Mouse (Mus musculus) common myeloid progenitor, adult 5-6 weeks (primary cell): ENCODE data around the gene E4f1. TPM values are rescaled to one million over a fixed set of nuclear protein-coding genes. Genes with fewer than 3 reads are reported as not detected.

Experiments
- ATAC-seq: replicated peaks from 2 replicates; pipeline ENCODE4 v1.8.0; 2016; ENCODE audit warnings: low read depth, mild to moderate bottlenecking, moderate TSS enrichment, inconsistent platforms; ENCODE audit not compliant: poor library complexity, severe bottlenecking
- total RNA-seq: library from RNA; stranded (forward); fragments of 200-1000, 187-1606 nt; gene quantifications from 2 replicates; pipeline ENCODE4 v1.2.3, GENCODE M21; 2017

The E4f1 gene
- 10.0 and 15.2 TPM in 2 replicates for total RNA-seq

DNA sequence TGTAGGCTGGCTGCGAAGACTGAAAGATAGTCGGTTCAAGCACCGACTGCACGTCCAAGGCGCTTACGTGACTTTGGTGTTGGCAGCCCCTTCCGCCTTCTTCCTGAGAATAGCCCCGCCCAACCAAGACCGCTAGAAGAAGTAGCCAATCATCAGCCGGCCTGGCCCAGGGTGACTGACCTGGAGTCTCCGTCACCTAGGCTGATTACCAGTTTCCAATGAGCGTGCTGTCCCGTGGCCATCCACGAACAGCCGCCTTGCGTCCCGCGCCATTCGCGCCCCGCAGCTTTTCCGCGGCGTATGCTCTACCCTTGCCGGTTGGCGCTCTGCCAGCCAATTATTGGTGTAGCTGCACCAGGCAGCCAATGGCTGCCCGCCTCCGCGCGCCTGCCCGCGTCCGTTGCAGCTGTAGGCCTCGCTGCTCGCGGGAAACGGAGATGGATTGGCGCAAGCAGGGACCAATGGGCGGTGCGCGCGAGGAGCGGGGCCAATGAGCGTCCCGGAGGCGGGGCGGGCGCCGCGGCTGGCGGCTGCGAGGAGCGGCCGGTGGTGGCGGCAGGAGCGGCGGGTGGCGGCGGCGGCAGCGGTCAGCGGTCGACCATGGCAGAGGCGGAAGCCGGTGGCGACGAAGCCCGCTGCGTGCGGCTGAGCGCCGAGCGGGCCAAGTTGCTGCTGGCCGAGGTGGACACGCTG, at the start of gene E4f1, which contains the start of gene Pgp:
E4f1 (minus strand) TSS at position 404 of the 693 bp plus-strand sequence.
Pgp (plus strand) TSS at position 483 of the 693 bp plus-strand sequence.
- ATAC-seq = peak; percentile 94

DNA sequence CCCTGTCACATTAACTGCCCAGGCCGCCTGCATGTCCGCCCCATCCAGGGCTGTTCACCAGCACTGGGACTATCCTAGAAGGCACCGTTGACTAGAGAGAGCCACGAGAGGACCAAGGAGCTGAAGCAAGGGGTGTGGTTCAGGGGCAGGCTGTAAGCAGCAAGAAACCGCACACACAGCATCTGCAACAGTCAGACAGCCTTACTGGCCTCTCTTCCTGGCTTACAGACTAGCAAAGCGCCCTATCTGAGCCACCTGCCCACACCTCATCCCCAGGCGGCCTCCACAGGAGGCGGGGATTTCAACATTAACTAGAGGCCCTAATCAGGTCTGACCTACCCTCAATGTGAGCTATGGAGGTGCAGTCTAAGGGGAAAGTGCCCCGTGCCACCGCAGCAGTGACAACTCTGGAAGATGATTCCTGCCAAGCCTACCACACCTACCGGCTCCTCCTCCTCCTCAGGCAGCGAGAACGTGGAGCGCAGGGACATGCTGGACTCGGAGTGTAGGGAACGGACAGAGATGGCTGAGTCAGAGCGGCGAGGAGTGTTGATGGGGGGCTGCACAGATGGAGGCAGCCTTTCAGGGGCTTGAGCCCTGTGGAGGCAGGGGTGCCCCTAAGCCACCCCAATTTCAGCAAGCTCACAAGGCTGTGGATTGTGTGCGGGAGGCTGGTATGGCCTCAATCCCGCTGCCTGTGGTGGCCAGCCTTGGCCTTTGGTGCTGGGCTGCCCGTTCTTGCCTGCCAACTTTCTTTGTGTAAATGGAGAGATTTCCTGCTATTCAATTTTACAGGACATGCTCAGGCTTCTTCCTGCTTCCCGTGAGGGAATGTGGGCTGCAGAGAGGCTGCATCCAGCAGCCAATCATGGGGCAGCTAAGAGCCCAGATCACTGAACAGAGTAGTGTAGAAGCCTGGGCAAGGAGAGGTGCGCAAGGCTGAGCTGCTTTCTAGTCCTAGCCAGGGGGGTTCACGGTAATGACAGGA, 44.5 kb upstream of the E4f1 start:
- ATAC-seq = no peak

DNA sequence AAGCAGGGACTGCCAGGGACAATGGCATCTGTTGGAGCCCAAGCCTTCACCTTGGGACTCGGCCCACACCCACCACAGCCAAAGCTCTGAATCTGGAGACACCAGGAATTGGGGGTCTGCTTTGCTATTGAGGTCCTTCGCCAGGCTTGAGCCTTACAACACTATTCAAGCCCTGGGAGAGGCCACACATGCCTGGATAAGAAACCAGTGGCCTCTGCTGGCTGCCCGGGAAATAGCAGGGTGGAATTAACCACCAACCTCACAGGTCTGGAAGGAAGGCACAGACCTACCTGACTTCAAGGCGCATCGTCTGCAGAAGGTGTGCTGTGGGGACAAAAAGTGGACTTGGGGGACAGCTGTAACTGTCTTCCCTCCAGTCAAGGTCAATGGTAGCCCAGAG, 43.5 kb upstream of the E4f1 start:
- ATAC-seq = peak; percentile 74

DNA sequence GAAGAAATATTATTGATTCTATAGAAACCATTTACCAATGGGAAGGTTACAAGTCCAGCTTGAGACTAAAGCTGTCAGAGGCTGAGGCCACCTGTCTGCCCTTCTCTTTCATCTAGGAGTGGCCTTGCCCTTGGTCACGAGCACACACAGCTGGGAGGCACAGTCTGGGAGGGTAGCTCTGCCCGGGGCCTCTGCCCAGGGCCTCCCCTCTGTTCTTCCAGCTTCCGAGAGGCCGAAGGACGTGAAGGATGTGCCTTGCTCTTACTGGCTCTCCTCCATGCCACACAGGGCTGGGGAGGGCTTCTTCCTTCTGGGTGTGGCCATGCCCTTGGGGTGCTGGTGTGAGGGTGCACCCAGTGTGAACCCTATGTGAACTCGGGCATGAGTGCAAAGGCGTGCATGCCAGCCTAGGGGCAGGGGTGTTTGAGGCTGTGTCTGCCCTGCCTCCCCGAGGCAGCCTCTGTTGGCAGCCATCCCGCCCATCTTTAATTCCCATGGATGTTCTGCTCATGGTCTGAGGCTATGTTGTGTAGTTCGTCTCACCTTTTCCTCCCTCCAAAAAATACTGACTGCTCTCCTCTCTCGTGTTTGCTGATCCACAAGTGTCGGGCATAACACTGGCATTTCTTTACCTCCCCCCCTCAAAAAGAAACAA, 37.8 kb upstream of the E4f1 start:
- no peak for ATAC-seq

DNA sequence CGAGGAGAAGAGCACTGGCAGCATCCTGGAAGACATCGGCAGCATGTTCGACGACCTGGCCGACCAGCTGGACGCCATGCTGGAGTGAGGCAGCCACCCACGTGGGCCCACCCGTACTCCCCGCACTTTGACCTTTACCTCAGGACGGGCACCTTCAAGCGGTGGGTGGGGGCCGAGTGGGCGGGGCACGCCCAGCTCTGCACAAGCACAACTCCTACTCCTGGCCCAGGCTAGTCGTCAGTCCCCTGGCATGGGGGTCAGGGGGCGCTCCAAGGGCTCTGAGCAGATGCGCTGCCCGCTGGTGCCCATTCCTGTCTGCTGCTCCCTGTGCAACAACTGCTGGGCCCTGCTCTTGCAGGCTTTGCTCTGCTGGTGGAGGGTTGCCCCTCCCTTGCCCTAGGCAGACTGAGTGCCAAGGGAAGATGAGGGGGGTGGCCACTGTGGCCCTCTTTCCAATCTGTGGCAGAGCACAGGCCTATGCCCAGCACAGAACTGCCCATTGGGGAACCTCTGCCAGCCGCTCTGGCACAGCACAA, 37.1 kb upstream of the E4f1 start:
- no peak for ATAC-seq

DNA sequence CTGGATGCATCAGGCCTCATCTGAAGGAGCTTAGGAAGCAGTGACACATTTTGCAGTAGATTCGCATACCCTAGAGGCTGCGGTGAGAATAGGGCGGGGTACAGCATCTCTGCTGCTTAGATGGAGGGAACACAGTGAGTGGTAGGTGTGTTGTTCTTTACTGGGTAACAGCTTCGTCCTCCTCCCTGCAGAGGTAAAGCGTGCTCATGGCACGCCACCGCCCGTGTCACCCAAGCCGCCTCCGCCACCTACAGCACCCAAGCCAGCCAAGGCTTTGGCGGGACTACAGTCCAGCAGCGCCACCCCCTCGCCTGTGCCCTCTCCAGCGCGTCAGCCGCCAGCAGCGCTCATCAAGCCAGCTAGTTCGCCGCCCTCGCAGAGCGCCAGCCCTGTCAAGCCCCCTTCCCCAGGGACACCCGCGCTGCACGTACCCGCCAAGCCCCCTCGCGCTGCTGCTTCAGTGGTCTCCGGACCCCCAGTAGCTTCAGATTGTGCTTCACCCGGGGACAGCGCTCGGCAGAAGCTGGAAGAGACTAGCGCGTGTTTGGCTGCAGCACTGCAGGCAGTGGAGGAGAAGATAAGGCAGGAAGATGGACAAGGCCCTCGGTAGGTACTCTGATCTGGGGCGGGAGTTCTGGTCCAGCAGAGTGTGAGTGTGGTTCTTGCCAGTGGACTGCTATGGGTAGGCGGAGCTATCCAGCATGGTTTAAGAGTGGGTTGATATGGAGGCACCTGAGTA, 36.4 kb upstream of the E4f1 start:
- ATAC-seq = peak; percentile 7; the same call in 1 of the 2 replicates

DNA sequence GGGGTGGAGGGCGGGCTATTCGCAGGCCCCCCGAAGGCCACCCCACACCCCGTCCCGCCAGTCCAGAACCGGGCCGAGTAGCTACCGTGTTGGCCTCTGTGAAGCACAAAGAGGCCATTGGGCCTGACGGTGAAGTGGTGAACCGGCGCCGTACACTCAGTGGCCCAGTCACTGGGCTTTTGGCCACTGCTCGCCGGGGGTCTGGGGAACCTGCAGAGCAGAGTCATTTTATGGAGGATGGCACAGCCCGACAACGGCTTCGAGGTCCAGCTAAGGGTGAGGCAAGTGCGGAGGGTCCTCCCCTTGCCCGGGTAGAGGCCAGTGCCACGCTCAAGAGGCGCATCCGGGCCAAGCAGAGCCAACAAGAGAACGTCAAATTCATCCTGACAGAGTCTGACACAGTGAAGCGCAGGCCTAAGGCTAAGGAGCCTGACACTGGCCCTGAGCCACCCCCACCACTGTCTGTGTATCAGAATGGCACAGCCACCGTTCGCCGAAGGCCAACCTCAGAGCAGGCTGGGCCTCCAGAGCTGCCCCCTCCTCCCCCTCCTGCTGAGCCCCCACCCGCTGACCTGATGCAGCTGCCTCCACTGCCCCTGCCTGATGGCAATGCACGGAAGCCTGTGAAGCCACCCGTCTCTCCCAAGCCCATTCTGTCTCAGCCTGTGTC, 35.3 kb upstream of the E4f1 start:
- no peak for ATAC-seq

DNA sequence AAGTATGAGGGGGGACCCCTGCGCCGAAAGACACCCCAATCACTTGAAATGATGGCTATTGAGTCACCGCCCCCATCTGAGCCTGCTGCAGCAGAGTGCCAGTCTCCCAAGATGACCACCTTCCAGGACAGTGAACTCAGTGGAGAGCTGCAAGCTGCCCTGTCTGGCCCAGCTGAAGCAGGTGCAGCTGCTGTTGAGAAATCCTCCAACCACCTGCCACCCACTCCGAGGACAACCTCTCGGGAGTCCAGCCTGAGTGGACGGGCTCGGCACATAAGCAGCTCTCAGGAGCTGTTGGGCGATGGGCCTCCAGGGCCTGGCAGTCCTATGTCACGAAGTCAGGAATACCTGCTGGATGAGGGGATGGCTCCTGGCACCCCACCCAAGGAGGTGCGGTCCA, 34.0 kb upstream of the E4f1 start:
- ATAC-seq = no peak

DNA sequence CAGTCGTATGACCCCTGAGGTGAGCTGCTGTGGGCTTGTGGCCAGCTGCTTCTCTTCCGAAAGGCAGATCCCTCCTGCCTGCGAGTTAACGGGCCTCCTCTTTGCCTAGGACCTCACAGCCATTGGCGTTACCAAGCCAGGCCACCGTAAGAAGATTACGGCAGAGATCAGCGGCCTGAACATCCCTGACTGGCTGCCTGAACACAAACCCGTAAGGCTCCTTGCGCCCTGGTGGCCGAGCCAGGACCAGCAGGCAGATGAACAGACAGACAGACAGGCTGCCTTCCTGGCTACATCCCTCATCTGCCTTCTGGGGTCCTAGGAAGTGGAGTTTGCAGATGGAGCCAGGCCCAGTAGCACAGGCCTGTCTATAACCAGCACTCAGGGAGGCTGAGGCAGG, 32.1 kb upstream of the E4f1 start:
- ATAC-seq = 0 out of 2 replicates have a peak, but pooled peaks have one; percentile 43

DNA sequence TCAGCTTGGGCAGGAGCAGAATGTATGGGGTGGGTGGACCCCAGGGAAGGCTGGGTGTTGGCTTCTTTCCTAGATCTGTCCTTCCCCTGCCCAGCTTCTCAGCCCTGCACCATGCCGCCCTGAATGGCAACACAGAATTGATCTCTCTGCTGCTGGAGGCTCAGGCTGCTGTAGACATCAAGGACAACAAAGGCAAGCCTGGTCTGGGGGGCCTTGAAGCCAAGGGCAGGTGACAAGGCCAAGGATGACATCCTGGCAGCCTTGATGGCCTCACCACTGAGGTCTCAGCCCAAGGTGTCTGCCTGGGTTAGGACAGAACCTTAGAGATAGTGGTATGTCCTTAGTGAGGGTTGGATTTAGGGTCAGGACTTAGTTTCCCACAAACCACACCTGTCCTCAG, 25.9 kb upstream of the E4f1 start:
- ATAC-seq = no peak

DNA sequence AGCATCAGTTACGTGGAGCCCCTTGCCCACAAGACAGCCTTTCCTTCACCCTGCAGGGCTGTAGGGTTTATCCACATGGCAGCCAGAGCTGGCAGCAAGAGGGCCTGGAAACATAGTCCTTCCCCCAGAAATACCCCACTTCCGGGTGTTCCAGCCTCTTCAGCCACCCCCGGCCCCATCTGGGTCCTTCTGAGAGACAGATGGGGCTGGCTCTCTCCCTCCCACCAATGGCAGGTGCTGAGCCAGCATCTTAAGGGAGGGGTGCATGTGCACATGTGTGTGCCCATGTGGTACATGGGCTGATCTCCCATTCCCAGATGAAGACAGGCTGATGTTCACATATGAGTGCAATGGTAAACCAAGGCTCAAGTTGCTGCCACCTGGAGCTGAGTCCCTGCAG, 25.3 kb upstream of the E4f1 start:
- no peak for ATAC-seq

DNA sequence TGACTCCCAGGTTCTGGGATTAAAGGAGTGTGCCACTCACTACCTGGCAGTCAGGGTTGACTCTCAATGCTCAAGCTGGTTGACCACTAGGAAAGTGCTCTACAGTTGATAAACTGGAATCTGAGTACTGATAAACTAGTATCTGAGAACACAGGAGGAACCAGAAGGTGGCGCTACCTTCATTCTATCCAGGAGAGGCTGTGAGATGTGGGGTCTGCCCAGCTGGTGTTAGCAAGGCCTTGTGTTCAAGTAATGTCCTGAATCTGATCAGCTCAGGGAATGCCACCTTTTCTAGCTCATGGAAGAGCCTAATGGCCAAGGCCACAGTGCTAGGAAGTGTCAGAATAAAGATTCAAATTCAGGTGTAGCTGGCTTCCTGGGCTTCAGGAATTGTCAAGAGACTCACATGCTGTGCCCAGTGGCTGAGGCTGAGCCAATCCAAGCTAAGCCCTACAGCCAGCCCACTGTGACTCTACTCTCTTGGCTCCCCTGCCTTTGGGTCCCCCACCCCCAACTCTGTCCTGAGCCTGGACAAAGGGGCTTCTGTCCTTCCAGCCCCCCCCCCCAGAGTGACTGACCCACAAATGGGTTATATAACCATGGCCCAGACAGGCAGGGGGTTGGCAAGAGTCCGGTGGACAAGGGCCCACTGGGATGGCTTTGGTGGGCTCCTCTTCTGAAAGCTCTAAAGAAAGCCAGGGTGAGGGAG, 24.7 kb upstream of the E4f1 start:
- peak; percentile 70 for ATAC-seq

DNA sequence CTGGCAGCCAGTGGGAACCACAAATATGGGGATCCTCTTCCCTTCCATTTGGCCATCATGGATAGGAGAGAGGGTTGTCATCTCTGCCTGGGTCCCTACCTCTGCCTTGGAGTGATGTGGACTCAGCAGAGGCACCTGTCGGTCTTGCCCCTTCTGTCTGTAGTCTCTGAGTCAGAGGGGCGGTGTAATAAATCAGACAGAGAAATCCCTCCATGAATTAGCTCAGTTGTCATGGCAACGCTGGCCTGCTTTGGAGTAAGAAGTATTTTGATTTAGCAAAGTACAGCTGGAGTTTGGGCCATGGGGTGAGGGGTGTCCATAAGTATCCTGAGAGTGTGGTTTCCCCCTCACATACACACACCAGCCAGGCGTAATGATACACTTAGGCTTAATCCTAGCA, 20.3 kb upstream of the E4f1 start:
- ATAC-seq = no peak

DNA sequence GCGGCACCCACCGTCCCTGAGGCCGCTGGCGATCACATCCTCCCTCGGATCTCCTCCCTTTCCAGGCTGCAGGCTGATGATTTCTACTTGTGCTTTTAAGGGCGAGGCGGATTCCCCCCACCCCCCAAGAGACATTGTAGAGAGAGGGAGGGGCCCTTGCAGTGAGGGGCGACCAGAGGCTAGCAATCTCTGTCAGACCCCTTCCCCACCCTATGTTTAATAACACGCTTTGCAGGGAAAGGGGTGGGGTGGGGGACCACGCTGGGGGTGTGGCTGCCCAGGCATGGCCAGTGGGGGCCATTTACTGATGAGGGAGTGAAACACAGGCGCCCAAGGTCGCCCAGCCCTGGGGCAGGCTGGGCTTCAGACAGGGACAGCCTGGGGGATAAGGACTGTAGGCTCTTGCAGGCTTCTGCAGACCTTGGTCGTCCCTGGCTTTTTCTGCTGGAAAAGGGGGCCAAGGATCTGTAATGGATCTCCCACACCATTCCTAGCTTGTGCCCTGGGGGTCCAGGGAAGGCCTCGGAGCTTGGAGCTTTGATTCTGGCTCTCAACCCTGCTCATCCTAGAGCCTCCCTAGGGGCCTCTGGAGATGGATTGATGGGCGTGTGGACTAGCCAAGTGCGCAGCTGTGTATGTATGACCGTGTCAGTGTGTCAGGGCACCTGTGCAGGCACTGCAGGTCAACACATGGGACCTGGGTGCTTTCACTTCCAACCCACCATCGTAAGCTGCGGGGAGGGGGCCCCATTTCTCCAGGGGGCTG, 19.3 kb upstream of the E4f1 start:
- no peak for ATAC-seq

DNA sequence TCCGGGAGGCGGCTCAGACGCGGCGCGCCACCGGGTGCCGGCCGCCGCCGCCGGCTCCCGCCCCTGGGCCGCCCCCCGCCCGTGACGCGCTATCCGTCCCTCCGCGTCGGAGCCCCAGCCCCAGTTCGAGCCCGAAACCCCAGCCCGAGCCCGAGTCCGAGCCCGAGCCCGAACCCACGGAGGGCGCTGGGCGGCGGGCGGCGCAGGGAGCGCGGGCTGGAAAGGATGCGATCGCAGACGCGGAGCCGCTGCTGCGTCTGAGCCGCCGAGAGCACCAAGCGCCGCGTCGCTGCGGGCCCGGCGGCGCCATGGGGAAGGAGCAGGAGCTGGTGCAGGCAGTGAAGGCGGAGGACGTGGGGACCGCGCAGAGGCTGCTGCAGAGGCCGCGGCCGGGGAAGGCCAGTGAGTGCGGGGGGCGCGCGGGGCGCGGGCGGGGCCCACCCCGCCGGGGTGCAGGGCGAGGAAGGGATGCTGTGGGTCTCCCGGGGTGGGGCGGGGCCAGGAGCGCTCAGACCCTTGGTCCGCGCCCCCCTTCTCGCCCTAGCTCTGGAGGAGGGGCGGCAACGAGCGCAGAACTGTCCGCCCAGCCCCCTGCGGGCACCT, 18.6 kb upstream of the E4f1 start:
- peak; percentile 36; the same call in 1 of the 2 replicates for ATAC-seq

DNA sequence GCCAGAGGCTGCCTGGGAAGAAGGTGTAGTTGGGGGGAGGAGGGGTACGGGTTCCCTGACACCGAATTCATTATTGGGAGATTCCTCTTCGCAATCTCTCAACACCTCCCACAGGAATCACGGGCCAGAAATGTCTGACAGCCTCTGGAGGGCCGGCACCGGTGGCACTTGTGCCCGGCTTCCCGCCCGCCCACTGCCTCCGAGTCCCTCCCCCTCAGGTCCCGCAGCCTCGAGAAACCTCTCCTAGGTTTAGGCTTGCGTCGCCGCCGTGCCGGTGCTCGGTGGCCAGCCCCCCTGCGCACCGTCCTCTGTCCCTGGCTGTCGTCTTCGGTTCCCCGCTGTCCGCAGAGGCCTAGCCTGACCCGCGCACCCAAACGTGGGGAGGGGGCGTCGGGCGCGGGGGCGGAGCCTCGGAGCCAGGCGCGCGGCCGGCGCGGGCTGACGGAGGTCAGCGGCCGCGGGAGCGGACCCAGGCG, 18.1 kb upstream of the E4f1 start, which contains the start of gene Caskin1:
Caskin1 (plus strand) TSS at position 416 of the 476 bp plus-strand sequence.
- ATAC-seq = peak; percentile 31; the same call in 1 of the 2 replicates
